Mouse (Mus musculus) erythroblast, embryonic 14.5 days (primary cell): Measurements from ENCODE around the gene Dtx1.

Experiments
- GATA1 ChIP-seq: IDR thresholded peaks from 2 replicates; pipeline ENCODE4 v1.6.1; 2012; ENCODE audit warnings: low read length, inconsistent platforms, mixed read lengths
- TAL1 ChIP-seq: IDR thresholded peaks from 3 replicates; pipeline ENCODE4 v1.6.1; 2012; ENCODE audit warnings: low read length, inconsistent platforms, mixed read lengths

GRCm38 (mm10) chr5:120682982-120683771 lies 28.6 kb downstream of the Dtx1 start:
- TF ChIP-seq TAL1 (no peak), GATA1 (no peak)
